Mouse (Mus musculus) hindbrain, embryonic 15.5 days (tissue): ENCODE data around the gene Gm45711. TPM values are rescaled to one million over a fixed set of nuclear protein-coding genes. Genes with fewer than 3 reads are reported as not detected.
"Not testable (repeated sequence)": the region's sequence is repeated elsewhere in the genome, so short reads cannot be mapped to it uniquely, and the experiment has no call there.

Source experiments
- ATAC-seq: fragments of 200-750 bp; cut with Nextera tagmentation; 2 replicates; pipeline ENCODE4 v1.8.0; 2017; ENCODE audit warnings: low read depth, moderate number of reproducible peaks, moderate TSS enrichment; ENCODE audit not compliant: low FRiP score
- H3K27ac ChIP-seq: fragments of 300-500 bp; sonication (generic); replicated peaks from 2 replicates; pipeline ENCODE4 v1.5.1; 2015; ENCODE audit warnings: mild to moderate bottlenecking, inconsistent platforms
- H3K27me3 ChIP-seq: fragments of 300-500 bp; sonication (generic); 2 replicates; pipeline ENCODE4 v1.6.1; 2015; ENCODE audit warnings: control low read depth, inconsistent platforms
- H3K36me3 ChIP-seq: fragments of 300-500 bp; sonication (generic); 2 replicates; pipeline ENCODE4 v1.6.1; 2015; ENCODE audit warnings: control low read depth, inconsistent platforms
- H3K4me1 ChIP-seq: fragments of 300-500 bp; sonication (generic); replicated peaks from 2 replicates; pipeline ENCODE4 v1.6.1; 2015; ENCODE audit warnings: control low read depth, inconsistent platforms
- H3K4me2 ChIP-seq: fragments of 300-500 bp; sonication (generic); 2 replicates; pipeline ENCODE4 v1.6.1; 2015; ENCODE audit warnings: moderate library complexity, mild to moderate bottlenecking, inconsistent platforms
- H3K4me3 ChIP-seq: fragments of 300-500 bp; sonication (generic); 2 replicates; pipeline ENCODE4 v1.5.1; 2015; ENCODE audit warnings: mild to moderate bottlenecking, inconsistent platforms
- H3K9ac ChIP-seq: fragments of 300-500 bp; sonication (generic); 2 replicates; pipeline ENCODE4 v1.6.1; 2015; ENCODE audit warnings: inconsistent platforms
- H3K9me3 ChIP-seq: fragments of 300-500 bp; sonication (generic); 2 replicates; pipeline ENCODE4 v1.6.1; 2016; ENCODE audit warnings: control low read depth, inconsistent platforms
- WGBS: fragments of 180-500 bp; shearing (Covaris S2); methylation state at CpG from one replicate; pipeline ENCODE4 v1.1.7; 2015; 5-methylcytosine and 5-hydroxymethylcytosine counted together
- polyA plus RNA-seq: library from polyadenylated mRNA; unstranded; fragments of >200 nt; fragmentation: Nextera tagmentation; extraction: Ambion mirVana; gene quantifications from 2 replicates; pipeline ENCODE4 v1.2.1, GENCODE M21; 2015

The Gm45711 gene
- polyA plus RNA-seq = not detected in 2 replicates

DNA sequence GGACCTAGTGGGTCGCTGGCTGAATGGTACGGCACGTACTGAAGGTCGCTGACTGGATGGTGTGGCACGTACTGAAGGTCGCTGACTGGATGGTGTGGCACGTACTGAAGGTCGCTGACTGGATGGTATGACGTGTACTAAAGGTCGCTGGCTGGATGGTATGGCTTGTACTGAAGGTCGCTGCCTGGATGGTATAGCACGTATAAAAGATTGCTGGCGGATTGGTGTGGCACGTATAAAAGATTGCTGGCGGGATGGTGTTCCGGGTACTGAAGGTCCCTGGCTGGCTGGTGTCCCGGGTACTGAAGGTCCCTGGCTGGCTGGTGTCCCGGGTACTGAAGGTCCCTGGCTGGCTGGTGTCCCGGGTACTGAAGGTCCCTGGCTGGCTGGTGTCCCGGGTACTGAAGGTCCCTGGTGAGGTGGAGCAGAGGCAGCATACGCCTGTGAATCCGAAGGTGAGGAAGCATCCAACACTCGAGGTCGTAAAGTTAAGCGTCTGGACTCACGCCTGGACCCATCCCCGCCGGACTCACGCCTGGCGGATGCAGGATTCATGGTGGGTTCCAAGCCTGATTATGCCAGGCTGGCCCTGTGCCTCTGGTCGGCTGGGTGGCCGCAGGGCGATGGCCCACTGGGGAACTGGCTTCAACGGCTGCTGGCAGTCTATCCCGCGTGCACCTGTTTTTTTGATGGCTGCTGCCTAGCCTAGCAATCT lies at the start of gene Gm45711, which contains the start of gene Cmtm1:
TSS of gene Gm45711 (minus strand) at position 641 of the 715 bp plus-strand sequence.
TSS of gene Cmtm1 (minus strand) at position 705 of the 715 bp plus-strand sequence.
- not testable (repeated sequence) for H3K9me3 ChIP-seq, H3K4me1 ChIP-seq, H3K4me2 ChIP-seq, H3K27me3 ChIP-seq, H3K27ac ChIP-seq, H3K4me3 ChIP-seq, H3K36me3 ChIP-seq, H3K9ac ChIP-seq
- 84% methylated on average over 36 of the region's 36 CpGs for whole genome bisulfite sequencing
- peak; percentile 38; the same call in 1 of the 2 replicates for ATAC-seq

GRCm38 (mm10) chr8:104358637-104359036 lies 48.8 kb upstream of the Gm45711 start:
- H3K9me3 ChIP-seq = no peaks in the 10 kb centered on the region
- no peak overlapping the region for H3K9ac ChIP-seq
- H3K27me3 ChIP-seq = no peaks in the 10 kb centered on the region
- no peak overlapping the region for H3K4me2 ChIP-seq
- peaks cover 17% of the 10 kb centered on the region; the same call in 1 of the 2 replicates for H3K36me3 ChIP-seq
- no peak overlapping the region for H3K4me3 ChIP-seq
- no peak for ATAC-seq
- 0 out of 2 replicates have a peak overlapping the region, but pooled peaks have one; percentile 14 for H3K27ac ChIP-seq
- 75% methylated on average over 3 of the region's 3 CpGs for WGBS
- peaks cover 8% of the 10 kb centered on the region for H3K4me1 ChIP-seq

DNA sequence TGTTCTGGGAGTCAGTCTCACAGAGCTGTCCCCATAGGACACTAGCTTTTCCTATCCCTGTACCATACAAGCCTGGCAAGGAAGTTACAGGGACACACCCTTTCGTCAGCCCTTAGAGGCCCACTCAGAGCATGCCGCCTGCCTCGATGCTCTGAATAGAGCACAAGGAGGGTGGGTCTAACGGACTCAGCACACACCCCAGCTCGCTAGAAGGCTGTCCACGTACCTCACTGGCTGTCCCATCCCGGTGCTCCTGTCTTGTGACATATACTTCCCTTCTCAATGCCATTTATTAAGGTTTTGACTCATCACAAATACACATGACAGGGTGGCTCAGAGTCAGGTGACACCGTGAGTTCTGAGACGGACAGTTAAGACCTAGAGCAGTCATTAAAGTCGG lies 44.6 kb upstream of the Gm45711 start:
- Histone ChIP-seq H3K9me3 (no peaks in the 10 kb centered on the region), H3K4me3 (no peak overlapping the region), H3K4me1 (peaks cover 2% of the 10 kb centered on the region), H3K27me3 (no peaks in the 10 kb centered on the region), H3K27ac (no peak overlapping the region), H3K4me2 (no peak overlapping the region), H3K36me3 (peaks cover 17% of the 10 kb centered on the region; the same call in 1 of the 2 replicates), H3K9ac (no peak overlapping the region)
- ATAC-seq = no peak
- 92% methylated on average over 10 of the region's 10 CpGs for WGBS

GRCm38 (mm10) chr8:104353186-104353585 lies 43.3 kb upstream of the Gm45711 start:
- Histone ChIP-seq H3K9me3 (no peaks in the 10 kb centered on the region), H3K9ac (no peak overlapping the region), H3K4me2 (no peak overlapping the region), H3K4me3 (no peak overlapping the region), H3K27ac (no peak overlapping the region), H3K27me3 (no peaks in the 10 kb centered on the region), H3K4me1 (no peaks in the 10 kb centered on the region), H3K36me3 (peaks cover 17% of the 10 kb centered on the region; the same call in 1 of the 2 replicates)
- 0 out of 2 replicates have a peak, but pooled peaks have one; percentile 71 for ATAC-seq
- WGBS = 64% methylated on average over 5 of the region's 5 CpGs

GRCm38 (mm10) chr8:104350047-104350446 lies 40.2 kb upstream of the Gm45711 start:
- H3K9ac ChIP-seq = no peak overlapping the region
- no peak overlapping the region for H3K4me2 ChIP-seq
- H3K36me3 ChIP-seq = peaks cover 8% of the 10 kb centered on the region; the same call in 1 of the 2 replicates
- H3K9me3 ChIP-seq = no peaks in the 10 kb centered on the region
- 88% methylated on average over 13 of the region's 13 CpGs for WGBS
- no peak overlapping the region for H3K4me3 ChIP-seq
- H3K27ac ChIP-seq = no peak overlapping the region
- no peaks in the 10 kb centered on the region for H3K4me1 ChIP-seq
- no peaks in the 10 kb centered on the region for H3K27me3 ChIP-seq
- no peak for ATAC-seq

DNA sequence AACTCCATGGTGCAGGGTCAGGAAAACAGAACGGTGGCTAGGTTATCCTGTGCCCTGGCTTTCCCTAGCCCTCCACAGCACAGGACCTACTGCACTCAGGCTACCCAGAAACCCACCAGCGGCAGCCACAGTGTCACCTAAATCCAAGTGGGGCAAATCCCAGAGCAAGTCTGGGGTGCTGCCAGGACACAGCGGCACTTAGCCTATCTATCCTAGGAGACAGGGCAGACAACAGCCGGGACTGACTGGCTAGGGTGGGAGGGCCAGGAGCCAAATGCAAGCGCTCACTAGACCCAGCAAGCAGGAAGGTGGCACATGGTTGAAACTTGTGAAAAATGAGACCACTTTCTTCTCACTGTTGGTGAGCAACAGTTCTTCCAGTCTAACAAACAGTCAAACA lies 39.1 kb upstream of the Gm45711 start:
- Histone ChIP-seq H3K4me2 (no peak overlapping the region), H3K27ac (no peak overlapping the region), H3K9ac (no peak overlapping the region), H3K36me3 (no peaks in the 10 kb centered on the region), H3K4me3 (no peak overlapping the region), H3K9me3 (no peaks in the 10 kb centered on the region), H3K27me3 (no peaks in the 10 kb centered on the region), H3K4me1 (no peaks in the 10 kb centered on the region)
- ATAC-seq = no peak
- WGBS = 72% methylated on average over 5 of the region's 5 CpGs

DNA sequence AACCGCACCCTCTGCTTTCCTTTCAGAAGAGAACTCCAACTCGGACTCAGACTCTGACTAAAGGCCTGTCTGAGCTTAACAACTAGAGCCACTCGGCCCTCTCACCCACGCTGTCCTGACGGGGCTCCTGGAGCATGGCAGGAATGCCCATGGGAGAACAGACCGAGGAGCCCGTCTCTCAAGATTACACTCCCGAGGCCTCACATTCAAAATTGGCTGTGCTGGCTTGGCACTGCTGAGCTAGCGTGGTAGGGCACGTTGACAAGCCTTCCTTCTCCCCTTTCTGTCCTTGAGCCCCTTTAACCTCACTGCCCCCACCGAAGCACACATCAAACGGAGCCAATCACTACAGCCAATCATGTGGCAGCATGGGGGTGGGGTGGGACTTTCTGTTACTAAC lies 36.8 kb upstream of the Gm45711 start:
- no peak overlapping the region for H3K4me2 ChIP-seq
- H3K4me3 ChIP-seq = no peak overlapping the region
- WGBS = 60% methylated on average over 12 of the region's 12 CpGs
- H3K36me3 ChIP-seq = no peaks in the 10 kb centered on the region
- peaks cover under 1% of the 10 kb centered on the region for H3K4me1 ChIP-seq
- H3K9me3 ChIP-seq = no peaks in the 10 kb centered on the region
- no peak overlapping the region for H3K9ac ChIP-seq
- no peak overlapping the region for H3K27ac ChIP-seq
- no peaks in the 10 kb centered on the region for H3K27me3 ChIP-seq
- ATAC-seq = no peak

- WGBS = 92% methylated on average over 5 of the region's 5 CpGs
- Histone ChIP-seq H3K36me3 (no peaks in the 10 kb centered on the region), H3K27me3 (no peaks in the 10 kb centered on the region), H3K9me3 (no peaks in the 10 kb centered on the region), H3K4me2 (no peak overlapping the region), H3K4me3 (no peak overlapping the region), H3K4me1 (peaks cover 15% of the 10 kb centered on the region), H3K27ac (no peak overlapping the region), H3K9ac (no peak overlapping the region)
- no peak for ATAC-seq
These were observed 34.7 kb upstream of the Gm45711 start for GRCm38 (mm10) chr8:104344622-104345021.

GRCm38 (mm10) chr8:104343957-104344356 lies 34.1 kb upstream of the Gm45711 start:
- 12% methylated on average over 7 of the region's 7 CpGs for WGBS
- ATAC-seq = peak; percentile 67; the same call in 1 of the 2 replicates
- H3K27me3 ChIP-seq = no peaks in the 10 kb centered on the region

DNA sequence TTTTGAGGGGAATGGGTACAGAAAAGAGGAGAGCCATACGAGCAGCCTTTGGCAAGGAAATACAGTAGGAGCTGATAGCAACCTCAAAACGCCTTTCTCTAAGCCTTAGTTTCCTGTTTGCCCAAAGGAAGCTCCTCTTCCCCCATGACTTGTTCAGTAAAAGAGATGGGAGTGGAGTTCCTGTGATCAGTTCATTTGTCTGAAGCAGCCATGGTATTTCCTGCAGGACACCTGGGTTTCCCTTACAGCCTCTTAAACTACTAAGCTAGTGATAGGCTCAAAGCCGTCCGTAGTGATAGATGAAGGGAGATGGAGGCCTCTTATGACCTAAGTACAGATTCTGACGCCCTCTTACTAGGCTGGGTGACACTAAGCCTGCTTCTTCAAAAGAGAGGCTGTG lies 32.5 kb upstream of the Gm45711 start:
- no peaks in the 10 kb centered on the region for H3K27me3 ChIP-seq
- no peak overlapping the region for H3K9ac ChIP-seq
- no peaks in the 10 kb centered on the region for H3K36me3 ChIP-seq
- H3K4me2 ChIP-seq = no peak overlapping the region
- no peak for ATAC-seq
- no peak overlapping the region for H3K27ac ChIP-seq
- no peaks in the 10 kb centered on the region for H3K9me3 ChIP-seq
- H3K4me1 ChIP-seq = peaks cover 18% of the 10 kb centered on the region
- no peak overlapping the region for H3K4me3 ChIP-seq
- 81% methylated on average over 5 of the region's 5 CpGs for WGBS

More at GRCm38 (mm10) chr8:104343957-104344356, 34.1 kb upstream of the Gm45711 start:
- Histone ChIP-seq H3K4me2 (no peak overlapping the region), H3K36me3 (no peaks in the 10 kb centered on the region), H3K4me3 (no peak overlapping the region), H3K4me1 (peaks cover 18% of the 10 kb centered on the region), H3K27ac (no peak overlapping the region), H3K9me3 (no peaks in the 10 kb centered on the region), H3K9ac (no peak overlapping the region)

DNA sequence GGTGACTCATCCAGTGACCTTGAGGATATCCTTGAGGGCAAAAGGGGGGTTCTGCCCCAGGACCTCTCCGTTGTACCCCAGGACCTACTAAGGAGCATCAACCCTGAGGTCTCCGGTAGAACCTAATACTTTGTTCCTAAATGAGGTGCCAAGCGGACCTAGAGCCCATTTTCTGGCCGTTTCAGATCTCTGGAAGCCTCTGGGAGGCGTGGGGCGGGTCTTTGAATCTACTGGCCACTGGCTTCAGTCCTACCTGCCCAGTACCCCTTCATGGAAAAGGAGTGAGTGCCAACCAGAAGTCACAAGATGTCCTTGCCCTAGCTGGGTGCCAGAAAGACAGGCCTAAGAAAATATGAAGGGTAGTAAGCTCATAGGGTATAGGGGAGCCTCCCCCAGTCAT lies 31.8 kb upstream of the Gm45711 start:
- Histone ChIP-seq H3K4me1 (peaks cover 18% of the 10 kb centered on the region), H3K36me3 (no peaks in the 10 kb centered on the region), H3K9me3 (no peaks in the 10 kb centered on the region), H3K9ac (no peak overlapping the region), H3K27me3 (no peaks in the 10 kb centered on the region), H3K4me3 (peak overlapping the region; percentile 53), H3K4me2 (peak overlapping the region; percentile 73), H3K27ac (no peak overlapping the region)
- ATAC-seq = no peak
- 46% methylated on average over 6 of the region's 6 CpGs for WGBS

DNA sequence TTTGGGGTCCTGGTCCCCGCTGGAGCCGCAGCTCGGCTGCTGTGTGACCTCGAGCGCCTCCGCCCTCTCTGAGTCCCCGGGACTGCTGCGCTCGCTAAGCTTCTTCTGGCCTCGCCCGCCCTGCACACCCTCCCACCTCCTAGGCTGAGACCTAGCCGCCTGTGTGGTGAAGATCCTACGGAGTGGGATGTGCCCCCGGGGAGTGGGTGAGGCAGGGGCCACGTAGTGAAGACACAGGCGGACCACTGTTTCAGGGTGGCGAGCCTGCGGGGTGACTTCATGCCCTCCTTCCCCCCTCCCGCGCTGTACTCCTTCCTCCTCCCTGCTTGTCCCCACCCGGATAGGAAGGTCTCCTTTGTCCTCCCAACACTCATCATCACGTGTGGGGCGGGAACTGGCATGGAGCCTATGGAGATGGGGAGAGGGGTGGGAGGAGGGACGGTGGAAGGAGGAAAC lies 31.3 kb upstream of the Gm45711 start:
- H3K27me3 ChIP-seq = no peaks in the 10 kb centered on the region
- H3K9me3 ChIP-seq = no peaks in the 10 kb centered on the region
- H3K4me1 ChIP-seq = peaks cover 18% of the 10 kb centered on the region
- ATAC-seq = peak; percentile 60
- peak overlapping the region; percentile 56 for H3K9ac ChIP-seq
- peak overlapping the region; percentile 73 for H3K4me2 ChIP-seq
- peak overlapping the region; percentile 53 for H3K4me3 ChIP-seq
- under 1% methylated on average over 24 of the region's 24 CpGs for WGBS
- no peaks in the 10 kb centered on the region for H3K36me3 ChIP-seq
- peak overlapping the region; percentile 49 for H3K27ac ChIP-seq
